8 mouse cellular contexts compared by ENCODE assay signal in genomic region chr9:31385947-31386354, GRCm38 (mm10). TPM values are rescaled to one million over a fixed set of nuclear protein-coding genes. Genes with fewer than 3 reads are reported as not detected.
DNase-seq lines count a peak whose midpoint lies in the region; ATAC-seq and TF ChIP-seq lines count a peak whose summit lies in the region.

Gene Nfrkb, plus strand, starts transcription at chr9:31386192.

- H3K4me1 ChIP-seq in hindbrain, postnatal 0 days (ENCODE audit: insufficient read depth, low read length), result peaks cover 11% of the 10 kb centered on the region

- H3K36me3 ChIP-seq in hindbrain, postnatal 0 days (ENCODE audit: insufficient read depth, low read length), result 0 out of 2 replicates have a peak, but pooled peaks cover 5% of the 10 kb centered on the region

- intact Hi-C loops in gastrocnemius, adult 2 months (cut with DNase I), result no loop called here
- intact Hi-C loops in left cerebral cortex, adult 2 months (cut with DNase I), result no loop called here

- peak within 1 kb of the TSS; percentile 82 for H3K4me3 ChIP-seq in gastrocnemius, adult 2 months
- H3K4me3 ChIP-seq in hindbrain, postnatal 0 days (ENCODE audit: low read length), result peak within 1 kb of the TSS; percentile 77
- peak within 1 kb of the TSS; percentile 85 for H3K4me3 ChIP-seq in left cerebral cortex, adult 2 months

- peak within 1 kb of the TSS; percentile 90 for H3K9ac ChIP-seq in hindbrain, postnatal 0 days (replicated peaks; ENCODE audit: low read length)

- under 1% methylated on average over 41 of the region's 46 CpGs for WGBS in hindbrain, postnatal 0 days

- H3K27ac ChIP-seq in gastrocnemius, adult 2 months, result peak within 1 kb of the TSS; percentile 91
- H3K27ac ChIP-seq in hindbrain, postnatal 0 days, result peak within 1 kb of the TSS; percentile 49; the same call in 1 of the 2 replicates
- peak within 1 kb of the TSS; percentile 73 for H3K27ac ChIP-seq in left cerebral cortex, adult 2 months

- H3K27me3 ChIP-seq in hindbrain, postnatal 0 days (ENCODE audit: insufficient read depth, low read length), result no peaks in the 10 kb centered on the region

- peak; percentile 98 for DNase-seq in ZHBTc4 (ENCODE audit: low read depth, low spot score)
- DNase-seq in gastrocnemius, adult 2 months, result peak; percentile 98
- peak; percentile 97 for DNase-seq in hindbrain, postnatal 0 days (ENCODE audit: low spot score)
- DNase-seq in left cerebral cortex, adult 2 months (ENCODE audit: extremely low spot score in 1 of 2, low spot score in 2 of 2), result peak; percentile 94 to 96
- peak; percentile 91 to 94 for DNase-seq in right cerebral cortex, adult 2 months (ENCODE audit: low spot score in 2 of 2)
- peak; percentile 97 for DNase-seq in urinary bladder, postnatal 14 days (ENCODE audit: low spot score)

- no peak for TF ChIP-seq CTCF in gastrocnemius, adult 2 months (IDR thresholded peaks at IDR 0.05)
- TF ChIP-seq CTCF in hindbrain, postnatal 0 days (IDR thresholded peaks at IDR 0.05; ENCODE audit: low read depth), result no peak
- no peak for TF ChIP-seq CTCF in left cerebral cortex, adult 2 months (IDR thresholded peaks at IDR 0.05)

- peak within 1 kb of the TSS; percentile 86 for H3K4me2 ChIP-seq in hindbrain, postnatal 0 days (ENCODE audit: low read depth, low read length)

- peak; percentile 99 for ATAC-seq in common myeloid progenitor, adult 5-6 weeks (replicated peaks; ENCODE audit: low read depth, poor library complexity, severe bottlenecking)
- peak; percentile 97 for ATAC-seq in hindbrain, postnatal 0 days
- ATAC-seq in megakaryocyte, adult 5-6 weeks (ENCODE audit: poor library complexity, severe bottlenecking), result peak; percentile 100

- H3K9me3 ChIP-seq in hindbrain, postnatal 0 days (ENCODE audit: low read length), result no peaks in the 10 kb centered on the region

RNA-seq across cellular contexts. Expression of gene Nfrkb, which starts in this region (rescaled TPM):
- total RNA-seq in common myeloid progenitor, adult 5-6 weeks (2017), result 25.0 and 29.0 TPM in 2 replicates
- total RNA-seq in gastrocnemius, adult 2 months (2021), result 10 to 100 TPM; 10.4 to 11.2 TPM
- total RNA-seq in hindbrain, postnatal 0 days (2014; rRNA removed), result 39.1 and 41.3 TPM in 2 replicates
- 23.2 and 24.1 TPM in 2 replicates for polyA plus RNA-seq in hindbrain, postnatal 0 days (2015; fragmentation: Nextera tagmentation; extraction: Ambion mirVana)
- total RNA-seq in left cerebral cortex, adult 2 months (2021), result 10 to 100 TPM; 31.4 to 33.6 TPM
- 12.9 and 14.5 TPM in 2 replicates for total RNA-seq in megakaryocyte, adult 5-6 weeks (2015)
- total RNA-seq in megakaryocyte, adult 5-6 weeks (2017), result 13.5 and 17.1 TPM in 2 replicates

Comparison
In these comparisons a context has a peak if more than half of its experiments do, and no peak if none do; other contexts are left out.
1. Peak in every context shown above with its lines: DNase-seq, ATAC-seq, H3K4me3 ChIP-seq and H3K27ac ChIP-seq.